Mouse (Mus musculus) kidney, embryonic 15.5 days (tissue): ENCODE results near the gene Tead4. TPM values are rescaled to one million over a fixed set of nuclear protein-coding genes. Genes with fewer than 3 reads are reported as not detected.
A peak's percentile ranks its signal among the peaks of the same experiment; 100 is the strongest.

Experiments used
- ATAC-seq: fragments of 200-750 bp; cut with Nextera tagmentation; replicated peaks from 2 replicates; pipeline ENCODE4 v1.8.0; 2017; ENCODE audit warnings: moderate TSS enrichment; ENCODE audit not compliant: low FRiP score
- H3K27ac ChIP-seq: fragments of 300-500 bp; sonication (generic); 2 replicates; pipeline ENCODE4 v1.5.1; 2015; ENCODE audit warnings: mild to moderate bottlenecking, inconsistent platforms
- H3K27me3 ChIP-seq: fragments of 300-500 bp; sonication (generic); 2 replicates; pipeline ENCODE4 v1.6.1; 2015; ENCODE audit warnings: inconsistent platforms
- H3K36me3 ChIP-seq: fragments of 300-500 bp; sonication (generic); 2 replicates; pipeline ENCODE4 v1.6.1; 2015; ENCODE audit warnings: inconsistent platforms
- H3K4me1 ChIP-seq: fragments of 300-500 bp; sonication (generic); 2 replicates; pipeline ENCODE4 v1.6.1; 2015; ENCODE audit warnings: inconsistent platforms
- H3K4me2 ChIP-seq: fragments of 300-500 bp; sonication (generic); 2 replicates; pipeline ENCODE4 v1.6.1; 2015; ENCODE audit warnings: moderate library complexity, mild to moderate bottlenecking, inconsistent platforms
- H3K4me3 ChIP-seq: fragments of 300-500 bp; sonication (generic); replicated peaks from 2 replicates; pipeline ENCODE4 v1.5.1; 2015; ENCODE audit warnings: mild to moderate bottlenecking, inconsistent platforms
- H3K9ac ChIP-seq: fragments of 300-500 bp; sonication (generic); 2 replicates; pipeline ENCODE4 v1.6.1; 2015; ENCODE audit warnings: mild to moderate bottlenecking, inconsistent platforms
- H3K9me3 ChIP-seq: fragments of 300-500 bp; sonication (generic); replicated peaks from 2 replicates; pipeline ENCODE4 v1.6.1; 2016; ENCODE audit warnings: inconsistent platforms
- WGBS: fragments of 180-500 bp; shearing (Covaris S2); methylation state at CpG from one replicate; pipeline ENCODE4 v1.1.7; 2015; ENCODE audit warnings: mixed read lengths; 5-methylcytosine and 5-hydroxymethylcytosine counted together
- polyA plus RNA-seq: library from polyadenylated mRNA; unstranded; fragments of >200 nt; fragmentation: Nextera tagmentation; extraction: Ambion mirVana; gene quantifications from 2 replicates; pipeline ENCODE4 v1.2.1, GENCODE M21; 2015

Tead4 gene
- 2.5 and 3.5 TPM in 2 replicates for polyA plus RNA-seq

GRCm38 (mm10) chr6:128300134-128301001 is at the start of gene Tead4:
Gene Tead4, minus strand, starts transcription at chr6:128300823.
- under 1% methylated on average over 71 of the region's 81 CpGs for WGBS
- peak; percentile 90 for ATAC-seq
- Histone ChIP-seq H3K4me1 (peaks cover 41% of the 10 kb centered on the region), H3K27ac (peak within 1 kb of the TSS; percentile 57), H3K36me3 (no peaks in the 10 kb centered on the region), H3K4me3 (peak within 1 kb of the TSS; percentile 57), H3K4me2 (peak within 1 kb of the TSS; percentile 93), H3K9me3 (no peaks in the 10 kb centered on the region), H3K27me3 (peaks cover 38% of the 10 kb centered on the region), H3K9ac (peak within 1 kb of the TSS; percentile 52)

DNA sequence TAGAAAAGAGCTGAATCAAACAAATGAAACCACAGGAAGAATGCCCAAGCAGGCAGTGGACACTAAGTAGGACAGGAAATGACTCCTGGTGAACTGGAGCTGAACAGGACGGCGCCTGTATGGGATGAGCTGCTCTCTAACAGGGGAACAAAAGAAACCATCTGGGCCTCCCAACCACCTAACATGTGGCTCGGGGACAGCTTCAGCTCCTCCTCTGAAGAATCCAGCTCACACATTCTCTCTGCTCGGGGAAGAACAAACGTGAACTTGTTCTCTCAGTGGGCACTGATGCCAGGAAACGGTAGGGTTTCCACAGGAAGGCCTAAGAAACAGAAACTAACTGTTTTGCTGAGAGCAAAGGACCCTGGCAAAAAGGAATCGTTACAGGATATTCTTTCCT is 49.1 kb upstream of the Tead4 start:
- Histone ChIP-seq H3K27me3 (no peaks in the 10 kb centered on the region), H3K9me3 (no peaks in the 10 kb centered on the region), H3K9ac (no peak overlapping the region), H3K4me1 (peaks cover 24% of the 10 kb centered on the region), H3K27ac (peak overlapping the region; percentile 64; the same call in 1 of the 2 replicates), H3K36me3 (peaks cover 19% of the 10 kb centered on the region), H3K4me2 (no peak overlapping the region), H3K4me3 (no peak overlapping the region)
- 45% methylated on average over 7 of the region's 7 CpGs for WGBS
- no peak for ATAC-seq

GRCm38 (mm10) chr6:128346782-128347181 is 46.2 kb upstream of the Tead4 start:
- H3K27ac ChIP-seq: no peak overlapping the region
- 83% methylated on average over 6 of the region's 6 CpGs for WGBS
- no peak overlapping the region for H3K4me2 ChIP-seq
- ATAC-seq: no peak
- H3K4me1 ChIP-seq: peaks cover 15% of the 10 kb centered on the region
- H3K9me3 ChIP-seq: no peaks in the 10 kb centered on the region
- no peak overlapping the region for H3K9ac ChIP-seq
- no peaks in the 10 kb centered on the region for H3K27me3 ChIP-seq
- H3K36me3 ChIP-seq: peaks cover 33% of the 10 kb centered on the region
- no peak overlapping the region for H3K4me3 ChIP-seq

- H3K4me3 ChIP-seq: no peak overlapping the region
- H3K36me3 ChIP-seq: peaks cover 28% of the 10 kb centered on the region
- no peak overlapping the region for H3K27ac ChIP-seq
- peaks cover 15% of the 10 kb centered on the region for H3K4me1 ChIP-seq
- no peaks in the 10 kb centered on the region for H3K27me3 ChIP-seq
- H3K4me2 ChIP-seq: no peak overlapping the region
- ATAC-seq: no peak
- H3K9me3 ChIP-seq: no peaks in the 10 kb centered on the region
- WGBS: 83% methylated on average over 10 of the region's 10 CpGs
- no peak overlapping the region for H3K9ac ChIP-seq
Observed at GRCm38 (mm10) chr6:128345623-128346022, 45.0 kb upstream of the Tead4 start.

- WGBS: 86% methylated on average over 11 of the region's 11 CpGs
- H3K4me3 ChIP-seq: no peak overlapping the region
- H3K9ac ChIP-seq: no peak overlapping the region
- H3K36me3 ChIP-seq: peaks cover 22% of the 10 kb centered on the region
- peaks cover 20% of the 10 kb centered on the region for H3K4me1 ChIP-seq
- H3K27ac ChIP-seq: peak overlapping the region; percentile 56; the same call in 1 of the 2 replicates
- no peak overlapping the region for H3K4me2 ChIP-seq
- ATAC-seq: 0 out of 2 replicates have a peak, but pooled peaks have one; percentile 18
- H3K27me3 ChIP-seq: no peaks in the 10 kb centered on the region
- H3K9me3 ChIP-seq: no peaks in the 10 kb centered on the region
Observed at GRCm38 (mm10) chr6:128341956-128342723, 41.5 kb upstream of the Tead4 start.

- Histone ChIP-seq H3K36me3 (peaks cover 34% of the 10 kb centered on the region), H3K9ac (no peak overlapping the region), H3K27me3 (no peaks in the 10 kb centered on the region), H3K4me1 (peaks cover 34% of the 10 kb centered on the region), H3K4me3 (no peak overlapping the region), H3K27ac (peak overlapping the region; percentile 37; the same call in 1 of the 2 replicates), H3K4me2 (no peak overlapping the region), H3K9me3 (no peaks in the 10 kb centered on the region)
- WGBS: 37% methylated on average over 5 of the region's 5 CpGs
- no peak for ATAC-seq
Observed at GRCm38 (mm10) chr6:128338876-128339275, 38.3 kb upstream of the Tead4 start.

DNA sequence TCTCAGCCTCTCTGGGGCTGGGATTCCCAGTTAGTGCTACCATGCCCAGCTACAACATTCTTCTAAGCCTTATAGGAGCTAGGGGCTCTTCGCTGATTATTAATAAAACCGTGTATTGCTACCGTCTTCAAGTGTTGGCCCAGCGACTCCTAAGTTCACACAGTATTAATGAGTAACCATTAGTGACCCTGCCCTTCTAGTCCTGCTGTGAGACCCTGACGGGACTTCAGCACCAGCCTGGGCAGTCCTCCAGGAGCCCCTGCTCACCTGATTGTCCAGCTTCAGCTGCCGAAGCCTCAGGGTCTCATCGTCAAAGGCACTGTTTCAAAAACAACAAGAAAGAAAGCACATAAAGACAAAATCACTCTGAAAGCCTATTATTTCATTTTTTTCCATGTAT is 36.8 kb upstream of the Tead4 start:
- H3K4me2 ChIP-seq: no peak overlapping the region
- no peak overlapping the region for H3K9ac ChIP-seq
- H3K4me3 ChIP-seq: no peak overlapping the region
- peak; percentile 53; the same call in 1 of the 2 replicates for ATAC-seq
- no peaks in the 10 kb centered on the region for H3K27me3 ChIP-seq
- WGBS: 60% methylated on average over 7 of the region's 7 CpGs
- H3K27ac ChIP-seq: peak overlapping the region; percentile 52
- H3K4me1 ChIP-seq: peaks cover 34% of the 10 kb centered on the region
- H3K9me3 ChIP-seq: no peaks in the 10 kb centered on the region
- H3K36me3 ChIP-seq: peaks cover 38% of the 10 kb centered on the region

- ATAC-seq: peak; percentile 43; the same call in 1 of the 2 replicates
Observed at GRCm38 (mm10) chr6:128334397-128335124, 33.9 kb upstream of the Tead4 start.

DNA sequence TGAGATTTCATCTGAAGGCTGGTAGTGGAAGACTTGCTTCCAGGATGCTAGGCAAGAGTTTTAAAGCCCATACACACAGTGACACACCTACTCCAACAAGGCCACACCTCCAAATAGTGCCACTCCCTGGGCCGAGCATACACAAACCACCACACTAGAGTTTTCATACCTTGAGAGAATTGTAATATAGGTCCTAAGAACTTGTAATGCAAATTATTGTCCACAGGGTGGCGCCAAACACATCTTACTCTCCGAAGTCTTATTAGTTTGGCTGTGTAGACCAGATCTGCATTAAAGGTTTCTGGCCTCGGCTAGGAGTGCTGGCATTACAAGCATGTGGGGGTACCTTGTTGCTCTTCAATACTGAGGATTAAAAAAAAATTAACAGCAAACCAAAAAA is 17.7 kb upstream of the Tead4 start:
- no peak overlapping the region for H3K9ac ChIP-seq
- WGBS: 7% methylated on average over 4 of the region's 4 CpGs
- no peak overlapping the region for H3K27ac ChIP-seq
- H3K27me3 ChIP-seq: no peaks in the 10 kb centered on the region
- no peak overlapping the region for H3K4me3 ChIP-seq
- peaks cover 26% of the 10 kb centered on the region for H3K36me3 ChIP-seq
- no peak overlapping the region for H3K4me2 ChIP-seq
- 0 out of 2 replicates have a peak, but pooled peaks have one; percentile 19 for ATAC-seq
- no peaks in the 10 kb centered on the region for H3K4me1 ChIP-seq
- no peaks in the 10 kb centered on the region for H3K9me3 ChIP-seq

More at GRCm38 (mm10) chr6:128334397-128335124, 33.9 kb upstream of the Tead4 start:
- Histone ChIP-seq H3K9me3 (no peaks in the 10 kb centered on the region), H3K27me3 (no peaks in the 10 kb centered on the region), H3K36me3 (peaks cover 59% of the 10 kb centered on the region), H3K9ac (no peak overlapping the region), H3K4me3 (no peak overlapping the region), H3K27ac (no peak overlapping the region), H3K4me2 (no peak overlapping the region), H3K4me1 (peaks cover 30% of the 10 kb centered on the region)
- 36% methylated on average over 12 of the region's 12 CpGs for WGBS

GRCm38 (mm10) chr6:128315597-128315996 is 15.0 kb upstream of the Tead4 start:
- H3K4me1 ChIP-seq: no peaks in the 10 kb centered on the region
- no peak for ATAC-seq
- H3K4me2 ChIP-seq: no peak overlapping the region
- no peaks in the 10 kb centered on the region for H3K27me3 ChIP-seq
- WGBS: 78% methylated on average over 8 of the region's 8 CpGs
- H3K9me3 ChIP-seq: no peaks in the 10 kb centered on the region
- H3K27ac ChIP-seq: no peak overlapping the region
- H3K4me3 ChIP-seq: no peak overlapping the region
- H3K36me3 ChIP-seq: no peaks in the 10 kb centered on the region
- no peak overlapping the region for H3K9ac ChIP-seq

DNA sequence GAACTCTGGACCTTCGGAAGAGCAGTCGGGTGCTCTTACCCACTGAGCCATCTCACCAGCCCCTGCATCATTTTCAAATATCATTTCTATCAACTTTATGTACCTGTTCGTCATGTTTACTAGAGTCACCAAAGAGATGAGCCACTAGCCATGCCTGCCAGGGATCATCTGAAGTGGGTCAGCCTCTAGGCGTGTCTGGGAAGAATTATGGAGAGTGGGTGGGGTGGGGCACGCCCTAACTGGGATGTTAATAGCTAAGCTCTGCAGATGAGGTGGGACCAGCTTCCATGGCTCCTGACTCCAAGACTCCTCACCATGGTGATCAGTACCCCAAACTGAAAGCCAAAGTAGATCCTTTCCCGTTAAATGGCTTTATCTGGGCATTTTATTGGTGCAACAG is 14.2 kb upstream of the Tead4 start:
- no peak overlapping the region for H3K4me2 ChIP-seq
- no peak overlapping the region for H3K9ac ChIP-seq
- no peak for ATAC-seq
- no peak overlapping the region for H3K27ac ChIP-seq
- WGBS: 83% methylated on average over 6 of the region's 6 CpGs
- H3K36me3 ChIP-seq: no peaks in the 10 kb centered on the region
- H3K27me3 ChIP-seq: no peaks in the 10 kb centered on the region
- H3K4me1 ChIP-seq: no peaks in the 10 kb centered on the region
- H3K9me3 ChIP-seq: no peaks in the 10 kb centered on the region
- no peak overlapping the region for H3K4me3 ChIP-seq
